Mouse (Mus musculus) heart, adult 2 months (tissue): ENCODE measurements around the gene Tnnc2. TPM values are rescaled to one million over a fixed set of nuclear protein-coding genes. Genes with fewer than 3 reads are reported as not detected.

ENCODE experiments used
- DNase-seq, 2 experiments: peaks; one replicate each; pipeline ENCODE4 v3.0.0; 2021
- H3K27ac ChIP-seq: fragments of 200-600 bp; 2 replicates; pipeline ENCODE4 v1.8.1; 2022
- H3K27me3 ChIP-seq: fragments of 200-500 bp; 2 replicates; pipeline ENCODE4 v1.6.1; 2012; ENCODE audit warnings: mild to moderate bottlenecking, low read length, inconsistent platforms, mixed read lengths; ENCODE audit not compliant: control insufficient read depth, insufficient read depth
- H3K36me3 ChIP-seq: fragments of 200-500 bp; 2 replicates; pipeline ENCODE4 v1.6.1; 2012; ENCODE audit warnings: low read length, inconsistent platforms; ENCODE audit not compliant: control insufficient read depth, insufficient read depth
- H3K4me1 ChIP-seq: fragments of 200-500 bp; 2 replicates; pipeline ENCODE4 v1.6.1; 2011; ENCODE audit warnings: low read length; ENCODE audit not compliant: control insufficient read depth, insufficient read depth
- H3K4me3 ChIP-seq: fragments of 200-600 bp; 2 replicates; pipeline ENCODE4 v1.8.1; 2022
- H3K79me2 ChIP-seq: fragments of 200-500 bp; replicated peaks from 2 replicates; pipeline ENCODE4 v1.6.1; 2012; ENCODE audit warnings: mild to moderate bottlenecking, inconsistent platforms, low read length, moderate library complexity, mixed read lengths; ENCODE audit not compliant: control insufficient read depth, insufficient read depth
- H3K9ac ChIP-seq: fragments of 200-500 bp; 2 replicates; pipeline ENCODE4 v1.6.1; 2012; ENCODE audit warnings: low read depth, mild to moderate bottlenecking, control low read depth, inconsistent platforms, low read length, mixed read lengths
- CTCF ChIP-seq: fragments of 200-600 bp; IDR thresholded peaks from 2 replicates; pipeline ENCODE4 v1.8.1; 2022; ENCODE audit warnings: antibody characterized with exemption, mild to moderate bottlenecking, moderate library complexity
- EP300 ChIP-seq: fragments of 200-500 bp; IDR thresholded peaks from 2 replicates; pipeline ENCODE4 v1.6.1; 2011; ENCODE audit warnings: low read depth, low read length, control low read depth; ENCODE audit not compliant: insufficient read depth
- POLR2A ChIP-seq: fragments of 200-500 bp; IDR thresholded peaks from 2 replicates; pipeline ENCODE4 v1.6.1; 2011; ENCODE audit warnings: mild to moderate bottlenecking, low read depth, low read length, control low read depth; ENCODE audit not compliant: insufficient read depth
- WGBS: fragments of 180-500 bp; shearing (Covaris S2); methylation state at CpG from one replicate; pipeline ENCODE4 v1.1.7; 2018; 5-methylcytosine and 5-hydroxymethylcytosine counted together
- intact Hi-C: fragments of 180-260 bp; cut with DNase I; formaldehyde crosslinking; loops from one replicate; pipeline ENCODE4 v1.15.1; 2025
- polyA plus RNA-seq: library from polyadenylated mRNA; depleted of rRNA; stranded (reverse); fragments of >200 nt; gene quantifications from 2 replicates; pipeline ENCODE4 v1.2.3, GENCODE M21; 2012
- total RNA-seq, 2 experiments: library from RNA; stranded (reverse); gene quantifications; 2 replicates each; pipeline ENCODE4 v1.2.3; 2021

Tnnc2 gene
- total and polyA plus RNA-seq, 3 experiments, result 0.50 TPM; not detected in 2

DNA sequence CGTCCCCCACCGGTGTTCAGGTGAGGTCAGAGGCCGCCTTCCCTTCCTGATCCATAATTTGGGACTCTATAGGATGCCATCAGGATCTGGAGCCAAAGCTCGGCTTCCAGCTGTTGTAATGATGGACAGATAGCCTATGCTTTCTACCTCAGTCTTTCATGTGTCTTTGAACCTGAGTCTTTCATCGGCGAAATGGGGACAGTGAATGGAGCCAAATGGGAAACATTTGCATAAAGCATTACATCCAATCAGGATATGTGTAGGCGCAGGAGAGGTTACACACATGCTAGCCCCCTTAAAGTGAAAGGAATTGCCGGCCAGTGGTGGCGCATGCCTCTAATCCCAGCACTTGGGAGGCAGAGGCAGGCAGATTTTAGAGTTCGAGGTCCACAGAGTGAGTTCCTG, 43.4 kb upstream of the Tnnc2 start:
- no peaks in the 10 kb centered on the region; the same call in 1 of the 2 replicates for H3K4me1 ChIP-seq
- peak overlapping the region; percentile 61 for H3K4me3 ChIP-seq
- H3K36me3 ChIP-seq, result no peaks in the 10 kb centered on the region
- H3K27me3 ChIP-seq, result no peaks in the 10 kb centered on the region
- TF ChIP-seq CTCF (peak; percentile 24; the same call in 1 of the 2 replicates), EP300 (no peak), POLR2A (no peak; the same call in 1 of the 2 replicates)
- H3K27ac ChIP-seq, result peak overlapping the region; percentile 80
- no peak for DNase-seq
- intact Hi-C loops, result loop anchor here (2.0 kb wide), 1 partner anchor 18 kb away; the partner anchor contains the start of genes Acot8 and Zswim3
- H3K79me2 ChIP-seq, result no peaks in the 10 kb centered on the region
- under 1% methylated on average over 10 of the region's 10 CpGs for WGBS
- peak overlapping the region; percentile 90 for H3K9ac ChIP-seq

DNA sequence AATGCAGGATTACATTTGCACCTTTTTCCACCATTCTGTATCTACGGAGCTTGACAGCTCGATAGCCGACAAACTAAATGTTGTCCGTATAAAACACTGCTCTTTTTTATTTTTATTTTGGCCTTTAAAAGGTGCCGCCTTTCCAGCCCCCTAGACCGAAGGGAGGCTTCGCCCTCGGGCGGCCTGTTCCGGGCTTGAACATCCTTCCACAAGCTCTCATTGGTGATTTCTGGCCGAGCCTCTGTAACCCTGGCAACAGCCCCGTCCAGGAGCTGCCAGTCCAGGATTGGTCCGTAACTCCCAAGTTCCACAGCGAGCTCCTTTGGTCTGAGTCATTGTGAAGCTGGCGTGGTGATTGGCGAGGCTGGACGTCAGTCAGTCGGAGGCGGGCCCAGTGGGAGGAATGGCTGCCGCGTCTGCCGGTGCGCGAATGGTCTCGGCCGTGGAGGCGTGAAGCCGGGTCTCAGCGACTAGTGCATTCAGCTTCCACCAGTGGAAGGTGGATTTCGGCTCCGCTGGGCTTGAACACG, 42.9 kb upstream of the Tnnc2 start, which contains the start of gene Zswim1:
Zswim1 (plus strand) TSS at position 51 of the 530 bp plus-strand sequence.
- intact Hi-C loops, result loop anchor here (2.0 kb wide), 1 partner anchor 18 kb away; the partner anchor contains the start of genes Acot8 and Zswim3
- Histone ChIP-seq H3K36me3 (no peaks in the 10 kb centered on the region), H3K27ac (peak within 1 kb of the TSS; percentile 80), H3K79me2 (no peaks in the 10 kb centered on the region), H3K4me3 (peak within 1 kb of the TSS; percentile 61), H3K9ac (peak within 1 kb of the TSS; percentile 90), H3K27me3 (no peaks in the 10 kb centered on the region), H3K4me1 (no peaks in the 10 kb centered on the region; the same call in 1 of the 2 replicates)
- peak; percentile 99 to 100 for DNase-seq
- 1% methylated on average over 32 of the region's 32 CpGs for WGBS
- peak; percentile 14; the same call in 1 of the 2 replicates for TF ChIP-seq CTCF
- peak; percentile 84 for TF ChIP-seq POLR2A
- TF ChIP-seq EP300, result no peak

DNA sequence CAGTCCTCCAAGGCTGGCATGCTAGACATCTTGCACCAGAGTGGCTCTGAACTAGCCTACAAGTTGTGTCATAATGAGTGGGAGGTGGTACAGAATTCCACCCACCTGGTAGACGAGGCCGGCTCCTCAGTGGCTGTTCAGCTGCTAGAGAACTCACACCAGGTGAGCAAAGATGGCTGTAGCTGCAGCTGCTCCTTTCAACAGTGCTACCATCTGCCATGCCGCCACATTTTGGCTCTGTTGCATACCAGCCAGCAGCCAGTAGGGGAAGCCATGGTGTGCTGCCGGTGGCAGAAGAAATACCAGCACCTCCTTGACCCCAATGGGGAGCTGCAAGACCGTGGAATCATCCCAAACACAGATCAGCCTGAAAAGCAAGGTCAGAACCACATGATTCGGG, 41.3 kb upstream of the Tnnc2 start:
- H3K27ac ChIP-seq, result no peak overlapping the region
- H3K79me2 ChIP-seq, result no peaks in the 10 kb centered on the region
- H3K4me1 ChIP-seq, result no peaks in the 10 kb centered on the region; the same call in 1 of the 2 replicates
- H3K36me3 ChIP-seq, result no peaks in the 10 kb centered on the region
- 82% methylated on average over 6 of the region's 6 CpGs for WGBS
- DNase-seq, result no peak
- intact Hi-C loops, result no loop called here
- no peaks in the 10 kb centered on the region for H3K27me3 ChIP-seq
- H3K4me3 ChIP-seq, result no peak overlapping the region
- TF ChIP-seq CTCF, result no peak
- no peak for TF ChIP-seq EP300
- no peak for TF ChIP-seq POLR2A
- H3K9ac ChIP-seq, result no peak overlapping the region

DNA sequence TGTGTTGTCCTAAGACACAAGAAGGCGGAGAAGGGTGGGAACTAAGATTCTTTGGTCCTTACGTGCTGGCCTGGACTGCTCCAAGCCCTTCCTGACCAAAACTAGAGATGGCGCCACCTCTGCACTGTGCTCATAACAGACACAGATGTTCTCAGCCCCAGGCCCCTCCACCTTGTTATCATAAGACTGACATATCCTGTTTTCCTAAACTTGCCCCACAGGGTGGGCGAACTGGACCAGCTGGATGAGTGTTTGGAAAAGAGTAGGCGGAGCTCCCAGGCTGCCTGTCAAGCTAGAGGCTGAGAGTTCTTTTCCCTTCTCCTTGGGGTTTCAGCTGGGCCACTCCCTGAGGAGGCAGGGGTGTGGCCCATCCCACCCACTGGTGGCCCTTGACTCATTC, 37.9 kb upstream of the Tnnc2 start:
- DNase-seq, result no peak
- 65% methylated on average over 5 of the region's 5 CpGs for WGBS
- intact Hi-C loops, result no loop called here
- no peak overlapping the region for H3K4me3 ChIP-seq
- no peak overlapping the region for H3K9ac ChIP-seq
- H3K79me2 ChIP-seq, result no peaks in the 10 kb centered on the region
- TF ChIP-seq POLR2A (no peak), EP300 (no peak), CTCF (no peak)
- H3K36me3 ChIP-seq, result no peaks in the 10 kb centered on the region
- no peaks in the 10 kb centered on the region for H3K4me1 ChIP-seq
- no peak overlapping the region for H3K27ac ChIP-seq
- H3K27me3 ChIP-seq, result no peaks in the 10 kb centered on the region

DNA sequence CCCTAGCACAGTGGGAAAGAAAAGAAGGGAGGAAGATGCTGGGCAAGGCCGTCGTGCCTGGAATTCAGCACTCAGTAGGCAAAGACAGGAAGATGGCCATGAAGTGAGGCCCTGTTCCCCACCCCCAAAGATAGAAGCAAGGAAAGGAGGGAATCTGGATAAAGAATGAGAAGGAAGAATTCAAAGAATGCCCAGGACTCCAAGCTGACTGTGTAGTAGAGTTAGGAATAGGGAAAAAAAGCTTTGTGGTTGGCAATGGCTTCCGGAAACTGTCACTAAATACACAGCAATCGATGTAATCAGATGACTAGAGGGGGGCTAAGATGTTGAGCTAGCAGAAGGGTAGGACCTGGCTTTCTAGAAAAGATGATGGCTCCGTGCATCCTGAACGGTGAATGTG, 37.4 kb upstream of the Tnnc2 start:
- no peaks in the 10 kb centered on the region for H3K36me3 ChIP-seq
- no peak for DNase-seq
- no peaks in the 10 kb centered on the region for H3K79me2 ChIP-seq
- 65% methylated on average over 6 of the region's 6 CpGs for WGBS
- H3K4me1 ChIP-seq, result no peaks in the 10 kb centered on the region
- no peaks in the 10 kb centered on the region for H3K27me3 ChIP-seq
- H3K27ac ChIP-seq, result no peak overlapping the region
- TF ChIP-seq EP300 (no peak), POLR2A (no peak), CTCF (no peak)
- no peak overlapping the region for H3K4me3 ChIP-seq
- no peak overlapping the region for H3K9ac ChIP-seq
- intact Hi-C loops, result no loop called here

DNA sequence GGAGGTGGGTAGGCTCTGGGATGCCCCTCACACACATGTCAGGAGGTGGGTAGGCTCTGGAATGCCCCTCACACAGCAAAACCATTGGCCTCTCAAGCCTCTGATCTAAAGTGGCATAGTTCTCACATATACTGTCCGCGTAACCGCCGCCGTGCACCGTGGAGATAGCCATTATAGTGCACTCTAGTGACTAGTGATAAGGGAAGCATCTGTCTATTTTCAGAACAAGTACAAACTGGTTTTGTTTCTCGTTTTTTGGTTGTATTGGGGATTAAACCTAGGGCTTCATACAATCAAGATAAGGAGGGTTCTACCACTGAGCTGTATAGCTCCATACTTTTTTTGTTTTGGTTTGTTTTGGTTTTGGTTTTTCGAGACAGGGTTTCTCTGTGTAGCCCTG, 36.1 kb upstream of the Tnnc2 start:
- 82% methylated on average over 8 of the region's 8 CpGs for WGBS
- no peaks in the 10 kb centered on the region for H3K4me1 ChIP-seq
- no peaks in the 10 kb centered on the region for H3K36me3 ChIP-seq
- no peak overlapping the region for H3K4me3 ChIP-seq
- intact Hi-C loops, result no loop called here
- TF ChIP-seq POLR2A, result no peak
- TF ChIP-seq CTCF, result no peak
- no peak for TF ChIP-seq EP300
- no peaks in the 10 kb centered on the region for H3K27me3 ChIP-seq
- no peaks in the 10 kb centered on the region for H3K79me2 ChIP-seq
- no peak for DNase-seq
- H3K9ac ChIP-seq, result no peak overlapping the region
- H3K27ac ChIP-seq, result no peak overlapping the region
